In genomic region chr12:78977078-78977477, GRCm38 (mm10) we compare ENCODE assay signal across 27 mouse cellular contexts. TPM values are rescaled to one million over a fixed set of nuclear protein-coding genes. Genes with fewer than 3 reads are reported as not detected.
DNase-seq lines count a peak whose midpoint lies in the region; ATAC-seq and TF ChIP-seq lines count a peak whose summit lies in the region.
"Had no signal": no experiment of that assay in that cellular context is flagged by ENCODE, and none has a peak within 500 bp of the region (broad histone marks: within the 10 kb centered on the region; RNA-seq: fewer than 3 reads in every experiment).

No protein-coding gene starts in this region.

- TF ChIP-seq CTCF in cerebellum, adult 2 months (IDR thresholded peaks at IDR 0.05; ENCODE audit: borderline replicate concordance, insufficient read depth, low read depth, low read length) = no peak
- no peak for TF ChIP-seq CTCF in spleen, adult 2 months (IDR thresholded peaks at IDR 0.05; ENCODE audit: extremely low read depth, insufficient read depth, insufficient read length, insufficient replicate concordance)

- WGBS in cerebellum, adult 2 months = 51% methylated on average over 4 of the region's 4 CpGs
- WGBS in spleen, adult 2 months = 84% methylated on average over 4 of the region's 4 CpGs
- WGBS in liver, embryonic 12.5 days (ENCODE audit: insufficient replicate concordance) = 56% methylated on average over 4 of the region's 4 CpGs

- H3K4me2 ChIP-seq in liver, embryonic 12.5 days = no peak overlapping the region
- H3K4me2 ChIP-seq: embryonic facial prominence, embryonic 13.5 days; heart, embryonic 11.5 days; hindbrain, embryonic 12.5 days; kidney, embryonic 15.5 days; liver, embryonic 15.5 days; lung, embryonic 14.5 days; midbrain, embryonic 11.5 days had no signal

- no peak for ATAC-seq in liver, embryonic 12.5 days
- ATAC-seq: forebrain, embryonic 16.5 days; midbrain, embryonic 16.5 days; Patski had no signal

- H3K36me3 ChIP-seq in spleen, adult 2 months (ENCODE audit: control insufficient read depth, insufficient read depth, low read length) = peaks cover 13% of the 10 kb centered on the region
- no peaks in the 10 kb centered on the region for H3K36me3 ChIP-seq in liver, embryonic 12.5 days
- H3K36me3 ChIP-seq: embryonic facial prominence, embryonic 13.5 days; kidney, embryonic 15.5 days; liver, embryonic 15.5 days had no signal

- H3K9me3 ChIP-seq in liver, embryonic 12.5 days (replicated peaks) = no peaks in the 10 kb centered on the region
- H3K9me3 ChIP-seq: embryonic facial prominence, embryonic 13.5 days; hindbrain, embryonic 12.5 days; kidney, embryonic 15.5 days; liver, embryonic 15.5 days had no signal

- peaks cover 58% of the 10 kb centered on the region for H3K4me1 ChIP-seq in cerebellum, adult 2 months (ENCODE audit: control insufficient read depth, insufficient read depth, low read length)
- peaks cover 34% of the 10 kb centered on the region for H3K4me1 ChIP-seq in spleen, adult 2 months (ENCODE audit: control insufficient read depth, insufficient read depth, insufficient read length)
- H3K4me1 ChIP-seq in liver, embryonic 12.5 days = peaks cover 21% of the 10 kb centered on the region
- H3K4me1 ChIP-seq: embryonic facial prominence, embryonic 13.5 days; hindbrain, embryonic 12.5 days; kidney, embryonic 15.5 days had no signal

- no peak for TF ChIP-seq POLR2A in cerebellum, adult 2 months (IDR thresholded peaks at IDR 0.05; ENCODE audit: borderline replicate concordance, insufficient read depth, low read length)
- no peak for TF ChIP-seq POLR2A in spleen, adult 2 months (IDR thresholded peaks at IDR 0.05; ENCODE audit: low read depth, low read length)

- no peak overlapping the region for H3K4me3 ChIP-seq in cerebellum, adult 2 months (replicated peaks; ENCODE audit: insufficient read depth, low read depth, low read length)
- no peak overlapping the region for H3K4me3 ChIP-seq in spleen, adult 2 months (ENCODE audit: extremely low read depth, insufficient read depth, insufficient read length)
- no peak overlapping the region for H3K4me3 ChIP-seq in liver, embryonic 12.5 days
- H3K4me3 ChIP-seq: embryonic facial prominence, embryonic 13.5 days; erythroblast, embryonic 14.5 days; hindbrain, embryonic 12.5 days; kidney, embryonic 15.5 days; liver, embryonic 15.5 days had no signal

- no peaks in the 10 kb centered on the region for H3K27me3 ChIP-seq in cerebellum, adult 2 months (ENCODE audit: control insufficient read depth, insufficient read depth, low read length)
- no peaks in the 10 kb centered on the region for H3K27me3 ChIP-seq in spleen, adult 2 months (ENCODE audit: control insufficient read depth, insufficient read depth, low read length)
- no peaks in the 10 kb centered on the region for H3K27me3 ChIP-seq in liver, embryonic 12.5 days (replicated peaks)
- H3K27me3 ChIP-seq: embryonic facial prominence, embryonic 13.5 days; hindbrain, embryonic 12.5 days; kidney, embryonic 15.5 days; liver, embryonic 15.5 days; Patski had no signal

- H3K9ac ChIP-seq in liver, embryonic 12.5 days = no peak overlapping the region
- H3K9ac ChIP-seq: embryonic facial prominence, embryonic 13.5 days; hindbrain, embryonic 12.5 days; kidney, embryonic 15.5 days; liver, embryonic 15.5 days; lung, embryonic 14.5 days had no signal

- peak overlapping the region; percentile 26; the same call in 1 of the 2 replicates for H3K27ac ChIP-seq in cerebellum, adult 2 months (ENCODE audit: insufficient read depth, low read length)
- H3K27ac ChIP-seq in spleen, adult 2 months (ENCODE audit: insufficient read depth, low read length) = peak overlapping the region; percentile 58
- H3K27ac ChIP-seq in liver, embryonic 12.5 days = no peak overlapping the region
- H3K27ac ChIP-seq: embryonic facial prominence, embryonic 13.5 days; hindbrain, embryonic 12.5 days; kidney, embryonic 15.5 days; liver, embryonic 15.5 days had no signal

- no peak for DNase-seq in cerebellum, adult 2 months
- no peak for DNase-seq in cerebellum, adult 9-11 months
- no peak for DNase-seq in spleen, adult 2 months (ENCODE audit: low read depth in 1 of 2, low spot score in 2 of 2)
- DNase-seq in spleen, postnatal 36 days (ENCODE audit: low spot score in 2 of 2) = no peak
- DNase-seq in adrenal gland, postnatal 25 days = peak; percentile 19
- DNase-seq in urinary bladder, postnatal 4 days (ENCODE audit: low spot score in 2 of 2) = no peak
- DNase-seq: cerebellum, adult 11 months; gastrocnemius, postnatal 14 days; heart, adult 18-20 months; heart, postnatal 36 days; kidney, adult 18-20 months; kidney, postnatal 25 days; liver; lung, embryonic 14.5 days; lung, postnatal 14 days; thymus, postnatal 4 days had no signal

RNA-seq across cellular contexts. Expression of gene Tmem229b, which starts 30.3 kb away (rescaled TPM):
- 80.8 and 90.8 TPM in 2 replicates for polyA plus RNA-seq in cerebellum, adult 2 months (2012; rRNA removed)
- polyA plus RNA-seq in spleen, adult 2 months (2012; rRNA removed) = 41.6 and 50.9 TPM in 2 replicates
- total RNA-seq in adrenal gland, postnatal 25 days (2021) = 5.2 and 9.0 TPM in 2 replicates
- polyA plus RNA-seq in liver, embryonic 12.5 days (2016; fragmentation: Nextera tagmentation; extraction: Ambion mirVana) = 3.7 and 3.8 TPM in 2 replicates

RNA-seq across cellular contexts. Expression of gene Plekhh1, which starts 51.9 kb away (rescaled TPM):
- 34.2 and 36.7 TPM in 2 replicates for polyA plus RNA-seq in cerebellum, adult 2 months (2012; rRNA removed)
- 0.22 and 0.28 TPM in 2 replicates for polyA plus RNA-seq in spleen, adult 2 months (2012; rRNA removed)
- 1.8 and 2.1 TPM in 2 replicates for total RNA-seq in adrenal gland, postnatal 25 days (2021)
- 0.42 and 0.48 TPM in 2 replicates for polyA plus RNA-seq in liver, embryonic 12.5 days (2016; fragmentation: Nextera tagmentation; extraction: Ambion mirVana)
- polyA plus RNA-seq: erythroblast, embryonic 14.5 days had no signal

Comparison
In these comparisons a context has a peak if more than half of its experiments do, and no peak if none do; other contexts are left out.
1. RNA of gene Plekhh1, which starts 51.9 kb away (polyA plus RNA-seq): 34.2 to 36.7 TPM in cerebellum, adult 2 months; 0.42 to 0.48 TPM in liver, embryonic 12.5 days and 0.22 to 0.28 TPM in spleen, adult 2 months; every median in the first group is over 10 times any median in the second.